Mouse (Mus musculus) heart, embryonic 11.5 days (tissue): ENCODE measurements around the gene Rasgrf1. TPM values are rescaled to one million over a fixed set of nuclear protein-coding genes. Genes with fewer than 3 reads are reported as not detected.
"Not testable (repeated sequence)": the region's sequence is repeated elsewhere in the genome, so short reads cannot be mapped to it uniquely, and the experiment has no call there.

Experiments used
- ATAC-seq: fragments of 200-750 bp; cut with Nextera tagmentation; replicated peaks from 2 replicates; pipeline ENCODE4 v1.8.0; 2017; ENCODE audit warnings: moderate library complexity; ENCODE audit not compliant: insufficient number of reproducible peaks, low FRiP score, low TSS enrichment
- H3K27ac ChIP-seq: fragments of 300-500 bp; sonication (generic); 2 replicates; pipeline ENCODE4 v1.5.1; 2014; ENCODE audit warnings: mild to moderate bottlenecking, low read depth, low read length
- H3K27me3 ChIP-seq: fragments of 300-500 bp; sonication (generic); 2 replicates; pipeline ENCODE4 v1.6.1; 2014; ENCODE audit warnings: mild to moderate bottlenecking, low read length, mixed read lengths; ENCODE audit not compliant: control insufficient read depth, insufficient read depth
- H3K36me3 ChIP-seq: fragments of 300-500 bp; sonication (generic); 2 replicates; pipeline ENCODE4 v1.6.1; 2014; ENCODE audit warnings: mild to moderate bottlenecking, low read length, moderate library complexity, mixed read lengths; ENCODE audit not compliant: control insufficient read depth, insufficient read depth
- H3K4me1 ChIP-seq: fragments of 300-500 bp; sonication (generic); 2 replicates; pipeline ENCODE4 v1.6.1; 2014; ENCODE audit warnings: low read length; ENCODE audit not compliant: control insufficient read depth, insufficient read depth
- H3K4me2 ChIP-seq: fragments of 300-500 bp; sonication (generic); 2 replicates; pipeline ENCODE4 v1.6.1; 2014; ENCODE audit warnings: mild to moderate bottlenecking, moderate library complexity
- H3K4me3 ChIP-seq: fragments of 300-500 bp; sonication (generic); 2 replicates; pipeline ENCODE4 v1.5.1; 2014; ENCODE audit warnings: low read depth, low read length
- H3K9ac ChIP-seq: fragments of 300-500 bp; sonication (generic); 2 replicates; pipeline ENCODE4 v1.6.1; 2014; ENCODE audit warnings: mild to moderate bottlenecking, low read depth, low read length, moderate library complexity
- H3K9me3 ChIP-seq: fragments of 300-500 bp; sonication (generic); replicated peaks from 2 replicates; pipeline ENCODE4 v1.6.1; 2016; ENCODE audit warnings: low read length; ENCODE audit not compliant: control insufficient read depth
- WGBS: fragments of 180-500 bp; shearing (Covaris S2); extraction: QIAGEN DNeasy Blood & Tissue Kit; methylation state at CpG from one replicate; pipeline ENCODE4 v1.1.7; 2014; ENCODE audit not compliant: insufficient replicate concordance; 5-methylcytosine and 5-hydroxymethylcytosine counted together
- polyA plus RNA-seq: library from polyadenylated mRNA; unstranded; fragments of >200 nt; fragmentation: Nextera tagmentation; extraction: Ambion mirVana; gene quantifications from 2 replicates; pipeline ENCODE4 v1.2.1, GENCODE M21; 2014

The Rasgrf1 gene
- polyA plus RNA-seq, 1 experiment from 2014 or later, result 0.19 TPM

- Histone ChIP-seq H3K27me3 (no peaks in the 10 kb centered on the region), H3K9ac (no peak overlapping the region), H3K4me2 (no peak overlapping the region), H3K27ac (no peak overlapping the region), H3K4me1 (no peaks in the 10 kb centered on the region), H3K36me3 (no peaks in the 10 kb centered on the region), H3K4me3 (no peak overlapping the region), H3K9me3 (no peaks in the 10 kb centered on the region)
- WGBS, result 74% methylated on average over 2 of the region's 2 CpGs
- no peak for ATAC-seq
These were observed 147.0 kb downstream of the Rasgrf1 start for GRCm38 (mm10) chr9:90056716-90057115.

DNA sequence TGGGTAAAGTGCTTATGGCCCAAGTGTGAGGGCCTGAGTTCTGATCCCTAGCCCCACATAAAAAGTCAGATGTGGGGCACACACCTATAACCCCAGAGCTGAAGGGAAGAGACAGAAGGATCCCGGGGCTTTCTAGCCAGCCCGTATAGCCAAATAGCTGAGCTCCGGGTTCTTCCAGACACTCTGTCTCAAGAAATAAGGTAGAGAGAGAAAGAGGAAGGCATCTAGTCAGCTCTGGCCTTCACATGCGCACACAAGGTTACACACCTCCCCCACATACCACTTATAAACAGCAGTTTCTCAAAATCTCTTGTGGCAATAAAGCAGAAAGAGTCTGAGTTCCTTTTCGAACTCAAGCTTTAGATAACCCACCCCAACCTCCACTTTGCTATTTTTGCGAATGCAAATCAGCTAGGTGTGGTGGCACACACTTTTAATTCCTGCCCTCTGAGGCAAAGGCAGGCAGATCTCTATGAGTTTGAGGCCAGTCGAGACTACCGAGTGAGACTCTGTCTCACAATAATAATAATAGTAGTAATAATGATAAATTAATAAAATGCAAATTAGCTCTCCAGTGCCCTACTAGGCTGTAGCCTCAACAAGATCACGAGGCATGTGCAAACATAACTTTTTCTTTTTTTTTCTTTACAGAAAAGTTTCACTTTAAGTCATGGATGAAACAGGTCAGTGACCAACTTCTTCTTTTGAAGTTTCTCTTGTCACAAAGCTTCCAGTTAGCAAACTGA lies 150.3 kb downstream of the Rasgrf1 start:
- Histone ChIP-seq H3K9me3 (no peaks in the 10 kb centered on the region), H3K9ac (no peak overlapping the region), H3K4me1 (no peaks in the 10 kb centered on the region), H3K27me3 (no peaks in the 10 kb centered on the region), H3K36me3 (no peaks in the 10 kb centered on the region), H3K4me3 (no peak overlapping the region), H3K4me2 (no peak overlapping the region), H3K27ac (no peak overlapping the region)
- no peak for ATAC-seq
- WGBS, result 80% methylated on average over 9 of the region's 9 CpGs

- H3K9me3 ChIP-seq, result no peaks in the 10 kb centered on the region
- no peak overlapping the region for H3K4me2 ChIP-seq
- H3K27ac ChIP-seq, result no peak overlapping the region
- H3K36me3 ChIP-seq, result no peaks in the 10 kb centered on the region
- ATAC-seq, result no peak
- H3K9ac ChIP-seq, result no peak overlapping the region
- no peaks in the 10 kb centered on the region for H3K4me1 ChIP-seq
- H3K27me3 ChIP-seq, result no peaks in the 10 kb centered on the region
- 80% methylated on average over 2 of the region's 2 CpGs for WGBS
- no peak overlapping the region for H3K4me3 ChIP-seq
These were observed 150.8 kb downstream of the Rasgrf1 start for GRCm38 (mm10) chr9:90060574-90060875.

GRCm38 (mm10) chr9:90060932-90061331 lies 151.2 kb downstream of the Rasgrf1 start:
- not testable (repeated sequence) for H3K9ac ChIP-seq, H3K36me3 ChIP-seq, H3K4me1 ChIP-seq, H3K27ac ChIP-seq, H3K4me3 ChIP-seq, H3K27me3 ChIP-seq, H3K9me3 ChIP-seq, H3K4me2 ChIP-seq, ATAC-seq
- WGBS, result 75% methylated on average over 5 of the region's 5 CpGs

DNA sequence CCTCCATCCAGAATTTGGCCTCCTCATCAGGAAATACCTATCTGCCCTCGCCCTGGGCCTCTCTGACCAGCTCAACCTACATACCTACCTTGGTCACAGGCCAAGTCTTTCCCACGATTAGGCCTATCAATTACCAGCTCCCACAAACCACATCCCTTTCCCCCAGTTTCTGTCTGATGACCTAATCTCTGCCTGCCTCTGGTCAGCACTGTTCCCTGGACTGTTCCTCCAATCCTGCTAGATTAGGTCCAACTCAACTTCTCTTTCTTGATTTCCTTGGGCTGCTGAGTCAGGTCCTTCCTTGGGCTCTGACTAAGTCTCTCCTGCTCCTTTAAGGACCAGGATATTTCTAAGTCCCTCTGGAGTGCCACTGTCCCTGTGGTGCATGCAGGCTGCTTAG lies 157.6 kb downstream of the Rasgrf1 start:
- Histone ChIP-seq H3K4me2 (no peak overlapping the region), H3K27me3 (no peaks in the 10 kb centered on the region), H3K4me1 (no peaks in the 10 kb centered on the region), H3K9ac (no peak overlapping the region), H3K27ac (no peak overlapping the region), H3K36me3 (no peaks in the 10 kb centered on the region), H3K9me3 (no peaks in the 10 kb centered on the region), H3K4me3 (no peak overlapping the region)
- no peak for ATAC-seq
- WGBS, result 71% methylated on average over 2 of the region's 2 CpGs

DNA sequence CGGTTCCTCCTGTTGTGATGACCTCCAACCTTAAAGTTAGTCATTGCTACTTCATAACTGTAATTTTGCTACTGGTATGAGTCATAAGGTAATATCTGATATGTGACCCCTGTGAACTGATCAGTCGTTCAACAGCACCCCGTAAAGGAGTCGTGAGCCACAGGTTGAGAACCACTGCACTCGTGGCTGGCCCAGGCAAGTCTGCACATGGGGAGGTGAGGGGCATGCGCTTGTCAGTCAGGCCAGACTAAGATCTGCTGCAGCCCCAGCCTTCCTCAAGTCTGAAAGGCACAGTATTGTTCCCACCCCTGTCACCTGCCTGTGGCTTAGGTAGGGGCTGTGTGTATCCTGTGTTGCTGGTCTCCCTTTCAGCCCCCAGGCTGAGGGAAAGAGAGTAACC lies 159.1 kb downstream of the Rasgrf1 start:
- Histone ChIP-seq H3K4me1 (no peaks in the 10 kb centered on the region), H3K27ac (no peak overlapping the region), H3K4me3 (no peak overlapping the region), H3K9me3 (no peaks in the 10 kb centered on the region), H3K36me3 (no peaks in the 10 kb centered on the region), H3K9ac (no peak overlapping the region), H3K4me2 (no peak overlapping the region), H3K27me3 (no peaks in the 10 kb centered on the region)
- ATAC-seq, result no peak
- 79% methylated on average over 6 of the region's 6 CpGs for WGBS

- ATAC-seq, result no peak
- no peaks in the 10 kb centered on the region for H3K36me3 ChIP-seq
- no peaks in the 10 kb centered on the region for H3K27me3 ChIP-seq
- H3K4me1 ChIP-seq, result no peaks in the 10 kb centered on the region
- no peak overlapping the region for H3K9ac ChIP-seq
- no peak overlapping the region for H3K27ac ChIP-seq
- 60% methylated on average over 7 of the region's 7 CpGs for WGBS
- H3K9me3 ChIP-seq, result no peaks in the 10 kb centered on the region
- H3K4me3 ChIP-seq, result no peak overlapping the region
- no peak overlapping the region for H3K4me2 ChIP-seq
These were observed 159.8 kb downstream of the Rasgrf1 start for GRCm38 (mm10) chr9:90069485-90069884.

- WGBS, result 69% methylated on average over 7 of the region's 7 CpGs
- Histone ChIP-seq H3K9ac (no peak overlapping the region), H3K4me3 (no peak overlapping the region), H3K27ac (no peak overlapping the region), H3K9me3 (no peaks in the 10 kb centered on the region), H3K36me3 (no peaks in the 10 kb centered on the region), H3K27me3 (no peaks in the 10 kb centered on the region), H3K4me2 (no peak overlapping the region), H3K4me1 (no peaks in the 10 kb centered on the region)
- no peak for ATAC-seq
These were observed 160.5 kb downstream of the Rasgrf1 start for GRCm38 (mm10) chr9:90070174-90070573.

GRCm38 (mm10) chr9:90075336-90075735 lies 165.6 kb downstream of the Rasgrf1 start:
- Histone ChIP-seq H3K4me2 (no peak overlapping the region), H3K4me3 (no peak overlapping the region), H3K27me3 (no peaks in the 10 kb centered on the region), H3K36me3 (no peaks in the 10 kb centered on the region), H3K4me1 (no peaks in the 10 kb centered on the region), H3K27ac (no peak overlapping the region), H3K9me3 (no peaks in the 10 kb centered on the region), H3K9ac (no peak overlapping the region)
- WGBS, result 58% methylated on average over 4 of the region's 4 CpGs
- ATAC-seq, result no peak
